Mouse (Mus musculus) activated CD4-positive, CD25-positive, alpha-beta regulatory T cell, adult 4 months (primary cell): ENCODE data around the gene Ampd3. TPM values are rescaled to one million over a fixed set of nuclear protein-coding genes. Genes with fewer than 3 reads are reported as not detected.
A peak's percentile ranks its signal among the peaks of the same experiment; 100 is the strongest.

ENCODE experiments used
- ATAC-seq: one replicate; pipeline ENCODE4 v1.8.0; 2017
- polyA plus RNA-seq, 2 experiments: library from polyadenylated mRNA; unstranded; fragments of 100-300 nt; shearing (Covaris generic); gene quantifications; one replicate each; pipeline ENCODE4 v1.2.1; 2017

Ampd3 gene
- 1 to 10 TPM; 3.7 to 3.9 TPM for polyA plus RNA-seq

DNA sequence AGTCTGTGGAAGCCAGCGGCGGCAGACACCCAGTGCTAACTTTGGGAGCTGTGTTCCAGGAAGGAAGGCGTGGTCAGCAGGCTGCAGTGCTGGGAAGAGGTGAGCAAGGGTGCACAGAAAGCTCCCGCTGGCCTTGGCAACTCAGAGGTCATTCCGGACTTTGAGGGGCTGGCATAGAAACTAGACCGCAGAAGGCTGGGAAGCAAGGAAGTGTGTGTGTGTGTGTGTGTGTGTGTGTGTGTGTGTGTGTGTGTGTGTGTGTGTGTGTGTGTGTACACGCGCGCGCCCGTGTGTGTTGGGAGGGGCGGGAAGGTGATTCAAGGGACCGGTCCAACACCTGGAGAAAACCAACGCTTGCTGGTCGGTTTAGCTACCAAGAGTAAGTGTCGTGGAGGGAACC lies at the start of gene Ampd3:
Ampd3 (plus strand) TSS at position 206 of the 400 bp plus-strand sequence.
- peak; percentile 10 for ATAC-seq

GRCm38 (mm10) chr7:110718505-110718904 lies 49.5 kb upstream of the Ampd3 start:
- ATAC-seq = no peak

- no peak for ATAC-seq
Observed at GRCm38 (mm10) chr7:110719857-110720256, 48.1 kb upstream of the Ampd3 start.

- ATAC-seq = no peak
Observed at GRCm38 (mm10) chr7:110722183-110722582, 45.8 kb upstream of the Ampd3 start.

DNA sequence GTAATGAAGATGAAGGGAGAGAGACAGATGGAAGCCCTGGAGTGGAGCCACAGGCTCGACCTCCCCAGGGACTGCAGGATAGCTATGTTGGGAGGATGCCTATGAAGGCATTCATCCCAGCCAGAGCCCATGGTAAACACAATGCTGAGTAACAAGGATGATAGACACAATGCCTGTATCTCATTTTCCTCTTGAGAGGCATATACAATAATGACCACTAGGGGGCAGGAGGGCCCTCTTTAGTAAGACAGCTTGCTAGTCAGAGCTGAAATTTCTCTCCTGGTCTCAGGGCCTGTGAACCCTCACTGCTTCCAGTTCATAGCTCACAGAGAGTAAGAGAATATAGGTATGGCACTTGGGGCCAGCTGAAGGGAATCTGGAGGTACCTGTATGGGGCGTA lies 41.0 kb upstream of the Ampd3 start:
- peak; percentile 73 for ATAC-seq

- no peak for ATAC-seq
Observed at GRCm38 (mm10) chr7:110728876-110729275, 39.1 kb upstream of the Ampd3 start.

DNA sequence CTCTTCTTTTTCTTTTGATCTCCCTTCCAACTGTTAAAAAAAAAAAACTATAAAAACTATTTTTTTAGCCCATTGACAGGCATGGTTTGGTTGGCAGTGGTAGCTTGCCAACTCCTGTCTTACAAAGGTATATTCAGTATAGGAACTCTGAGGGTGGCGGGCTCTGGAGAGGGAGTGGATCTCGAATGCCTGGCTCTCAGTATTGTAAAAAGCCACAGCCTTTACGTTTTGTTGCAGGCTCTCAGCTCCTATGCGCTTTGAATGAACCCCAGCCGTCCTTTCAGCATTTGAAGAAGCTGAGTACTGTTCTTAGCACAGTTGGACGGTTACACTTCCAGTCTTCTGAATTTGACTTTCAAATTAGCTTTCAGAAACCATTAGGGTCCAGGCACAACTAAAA lies 38.7 kb upstream of the Ampd3 start:
- ATAC-seq = no peak

- ATAC-seq = no peak
Observed at GRCm38 (mm10) chr7:110731091-110731967, 36.7 kb upstream of the Ampd3 start.

- ATAC-seq = no peak
Observed at GRCm38 (mm10) chr7:110732001-110732632, 35.9 kb upstream of the Ampd3 start.

DNA sequence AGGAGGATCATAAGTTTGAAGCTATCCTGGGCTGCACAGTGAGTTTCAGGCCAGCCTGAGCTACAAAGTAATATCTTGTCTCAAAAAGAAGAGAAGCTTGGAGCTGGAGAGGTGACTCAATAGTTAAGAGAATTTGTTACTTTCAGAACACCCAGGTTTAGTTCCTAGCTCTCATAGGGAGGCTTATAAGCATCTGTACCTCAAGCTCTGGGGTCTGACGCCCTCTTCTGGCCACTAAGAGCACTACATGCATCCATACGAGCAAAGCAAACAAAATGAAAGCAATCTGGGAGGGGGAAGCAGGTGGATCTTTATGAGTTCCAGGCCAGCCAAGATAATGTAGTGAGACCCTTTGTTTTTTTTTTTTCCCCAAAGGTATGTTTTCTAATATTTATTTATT lies 31.1 kb upstream of the Ampd3 start:
- ATAC-seq = no peak

DNA sequence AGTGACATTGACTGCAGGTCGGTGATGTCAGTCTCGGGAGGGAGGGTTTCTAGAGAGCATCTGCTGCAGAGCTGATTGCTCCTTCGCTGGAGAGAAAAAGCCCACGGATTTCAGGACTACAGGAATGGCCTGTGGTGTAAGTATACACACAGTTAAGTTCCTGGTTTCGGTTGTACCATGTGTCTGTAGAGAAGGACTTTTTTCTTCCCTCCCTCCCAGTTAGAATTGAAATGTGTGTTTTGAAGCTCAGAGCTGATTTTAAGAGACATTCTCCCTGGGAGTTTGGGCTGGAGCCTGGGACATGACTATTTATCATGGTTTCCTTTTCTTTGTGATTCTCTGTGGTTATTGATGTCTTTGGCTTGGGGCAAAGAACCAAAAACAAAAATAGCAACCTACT lies 28.2 kb upstream of the Ampd3 start:
- ATAC-seq = no peak

DNA sequence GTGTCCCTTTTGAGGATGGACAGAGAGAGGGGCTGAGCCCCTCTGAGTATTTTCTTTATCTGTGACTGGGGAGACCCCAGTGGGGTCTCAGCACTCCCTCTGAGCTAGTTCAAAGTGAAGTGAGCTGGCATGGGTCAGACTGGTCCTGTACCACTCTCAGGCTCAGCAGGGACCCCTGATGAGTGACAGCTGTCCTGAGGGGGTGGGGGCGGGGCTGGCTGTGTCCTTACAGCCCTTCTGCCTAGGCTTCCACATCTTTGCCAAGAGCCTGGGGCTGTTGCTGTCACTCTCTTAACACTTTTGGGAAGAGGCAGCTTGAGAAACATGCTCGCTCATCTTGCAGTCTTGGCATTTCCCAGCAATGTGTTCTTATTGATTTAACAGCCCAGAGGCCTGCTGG lies 27.8 kb upstream of the Ampd3 start:
- ATAC-seq = no peak

GRCm38 (mm10) chr7:110742022-110742421 lies 26.0 kb upstream of the Ampd3 start:
- no peak for ATAC-seq

- ATAC-seq = no peak
Observed at GRCm38 (mm10) chr7:110746087-110746562, 21.9 kb upstream of the Ampd3 start.

GRCm38 (mm10) chr7:110746809-110747208 lies 21.2 kb upstream of the Ampd3 start:
- ATAC-seq = no peak

DNA sequence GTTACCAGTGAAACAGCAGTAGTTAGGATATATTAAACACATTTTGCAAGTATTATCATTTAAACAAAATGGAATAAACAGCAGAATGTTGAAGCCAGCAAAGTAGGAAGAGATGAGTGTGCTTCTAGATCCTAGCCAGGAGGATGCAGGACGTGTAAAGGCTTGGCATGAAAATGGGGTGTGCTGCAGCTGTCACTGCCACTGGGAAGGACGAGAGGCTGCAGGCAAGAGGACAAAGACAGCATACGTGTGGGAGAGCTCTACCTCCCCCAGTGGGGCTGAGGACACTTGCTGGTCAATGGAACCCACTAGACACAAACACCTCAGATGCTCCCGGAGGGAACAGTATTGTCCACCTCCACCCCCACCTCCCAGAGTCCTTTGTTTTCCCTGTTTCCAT lies 17.2 kb upstream of the Ampd3 start:
- no peak for ATAC-seq

DNA sequence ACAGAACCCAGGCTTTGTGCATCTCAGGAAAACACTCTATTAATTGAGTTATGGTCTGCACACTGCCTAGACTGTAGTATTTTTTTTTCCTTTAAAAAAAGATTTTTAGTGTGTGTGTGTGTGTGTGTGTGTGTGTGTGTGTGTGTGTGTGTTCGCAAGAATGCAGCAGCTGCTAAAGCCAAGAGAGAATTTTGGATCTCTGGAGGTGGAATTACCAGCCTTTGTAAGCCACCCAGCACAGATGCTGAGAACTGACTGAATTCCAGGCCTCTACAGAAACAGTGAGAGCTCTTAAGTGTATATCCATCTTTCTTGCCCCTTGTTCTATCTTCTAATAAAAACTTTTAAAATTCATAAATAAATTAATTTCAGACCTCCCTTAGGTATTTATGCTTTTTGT lies 16.4 kb upstream of the Ampd3 start:
- ATAC-seq = no peak

DNA sequence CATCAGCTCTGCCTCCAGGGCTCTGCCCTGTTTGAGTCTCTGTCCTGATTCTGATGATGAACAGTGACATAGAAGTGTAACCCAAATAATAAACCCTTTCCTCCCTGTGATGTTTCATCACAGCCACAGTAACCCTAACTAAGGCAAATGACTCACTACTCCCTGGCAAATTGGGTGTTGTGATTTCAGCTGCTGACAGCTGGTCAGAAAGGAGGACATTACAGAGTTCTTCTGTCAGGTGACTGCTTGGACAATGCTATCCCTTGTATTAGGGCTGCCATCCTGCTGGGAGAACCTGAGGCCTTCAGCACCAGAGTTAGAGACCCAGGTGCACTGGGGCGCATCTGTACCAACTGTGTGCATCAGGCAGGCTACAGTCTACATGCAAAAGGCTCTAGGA lies 14.7 kb upstream of the Ampd3 start:
- no peak for ATAC-seq

DNA sequence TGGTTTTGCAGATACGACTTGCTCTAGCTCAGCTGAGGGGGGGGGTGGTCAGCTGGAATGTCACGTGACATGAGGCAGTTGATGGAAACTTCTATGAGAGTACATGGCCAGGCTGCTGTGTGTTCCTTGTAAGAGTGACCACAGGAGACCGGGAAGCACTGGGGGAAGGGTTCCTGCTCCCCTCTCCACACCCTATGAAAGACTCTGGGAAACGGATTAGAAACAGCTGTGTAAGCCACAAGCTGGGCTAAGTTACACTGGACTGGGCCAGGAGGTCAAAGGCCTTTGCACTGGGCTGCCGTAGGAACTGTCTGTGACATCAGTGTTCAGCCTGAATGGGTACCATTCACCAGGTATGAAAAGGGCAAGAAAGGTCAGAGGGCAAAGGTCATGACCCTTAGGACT lies 14.1 kb upstream of the Ampd3 start:
- ATAC-seq = no peak

DNA sequence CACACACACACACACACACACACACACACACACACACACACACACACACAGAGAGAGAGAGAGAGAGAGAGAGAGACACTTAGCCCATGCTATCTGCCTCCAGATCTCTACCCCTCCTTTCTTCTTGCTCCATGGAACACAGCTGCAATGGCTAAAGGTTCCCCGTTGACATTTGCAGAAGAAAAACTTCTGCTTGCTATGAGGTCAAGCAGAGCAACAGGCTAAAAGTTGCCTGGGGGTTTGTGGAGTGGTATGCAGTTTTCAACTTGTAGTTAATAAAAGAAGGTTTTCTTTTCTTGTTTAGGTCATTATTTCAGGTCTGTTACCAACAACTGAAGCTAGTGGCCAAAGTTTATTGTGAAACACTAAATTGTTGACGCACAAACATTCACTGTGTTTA lies 11.6 kb upstream of the Ampd3 start:
- no peak for ATAC-seq

DNA sequence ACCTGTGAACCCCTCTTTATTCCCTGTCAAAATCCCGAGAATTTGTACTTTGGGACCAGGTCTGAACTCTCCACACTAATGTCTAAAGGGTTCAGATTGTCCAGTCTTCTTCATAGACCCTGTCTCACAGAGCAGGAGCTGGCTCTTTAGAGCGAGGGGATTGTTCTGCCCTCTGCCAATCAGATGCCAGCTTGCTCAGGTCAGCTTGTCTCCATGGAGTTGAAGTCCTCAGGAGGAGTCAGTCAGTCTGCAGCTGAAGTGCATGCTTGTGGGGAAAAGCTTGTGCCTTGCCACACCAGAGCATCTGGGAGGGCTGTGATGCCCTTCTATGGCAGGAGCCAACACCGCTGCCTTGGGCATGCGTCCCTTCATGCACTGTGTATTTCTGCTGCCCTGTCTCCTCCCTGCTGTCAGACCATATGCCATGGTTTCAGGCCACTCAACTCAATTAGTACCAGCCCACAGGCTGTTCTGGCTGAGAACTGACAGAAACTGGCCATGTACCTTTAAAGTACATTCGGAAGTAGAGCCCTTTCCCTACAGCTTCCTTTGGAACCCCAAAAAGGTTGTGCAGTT lies 5.3 kb upstream of the Ampd3 start:
- ATAC-seq = no peak

DNA sequence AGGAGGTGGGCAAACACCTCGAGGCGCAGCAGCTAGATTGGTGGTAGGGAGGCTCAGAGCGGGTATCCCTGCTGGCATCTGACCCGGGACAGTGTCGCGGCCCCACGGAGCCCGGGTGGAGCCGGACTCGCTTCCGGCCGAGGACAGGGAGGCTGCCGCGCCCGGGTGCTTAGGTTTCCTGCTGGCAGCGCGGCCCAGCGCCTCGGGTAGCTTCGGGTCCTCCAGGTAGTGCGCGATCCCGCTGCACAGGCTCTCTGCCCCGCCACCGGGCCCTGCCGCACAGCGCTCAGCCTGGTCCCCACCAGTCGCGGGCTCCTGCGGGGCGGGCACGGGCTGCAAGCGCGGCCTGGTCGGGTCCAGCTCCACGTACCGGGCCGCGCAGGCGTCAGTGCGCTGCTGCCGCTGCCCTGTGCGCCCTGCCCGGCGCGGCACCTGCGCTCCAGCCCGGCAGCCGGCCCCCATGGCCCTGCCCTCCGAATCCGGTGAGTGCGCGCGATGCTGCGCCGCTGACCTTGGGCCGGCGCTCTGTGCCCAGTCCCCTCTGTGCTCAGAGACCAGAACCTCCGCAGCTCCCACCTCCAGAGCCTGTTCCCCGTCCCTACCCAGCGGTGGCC lies 552 bp downstream of the Ampd3 start:
- ATAC-seq = peak; percentile 53

GRCm38 (mm10) chr7:110769094-110769493 lies 1.1 kb downstream of the Ampd3 start:
- ATAC-seq = peak; percentile 79
